Mouse (Mus musculus): ENCODE measurements around the gene Efs. TPM values are rescaled to one million over a fixed set of nuclear protein-coding genes. Genes with fewer than 3 reads are reported as not detected.
"Not testable (repeated sequence)": the region's sequence is repeated elsewhere in the genome, so short reads cannot be mapped to it uniquely, and the experiment has no call there.

Gene Efs
- polyA plus RNA-seq, 1 experiment from 2014 or later, result 63.4 TPM

GRCm38 (mm10) chr14:54960769-54961168 lies 34.8 kb upstream of the Efs start:
- no peaks in the 10 kb centered on the region for H3K36me3 ChIP-seq
- H3K9me3 ChIP-seq (replicated peaks), result no peaks in the 10 kb centered on the region

GRCm38 (mm10) chr14:54959853-54960613 lies 34.1 kb upstream of the Efs start:
- not testable (repeated sequence) for H3K4me3 ChIP-seq (replicated peaks); H3K9me3 ChIP-seq (replicated peaks); H3K9ac ChIP-seq; H3K27me3 ChIP-seq; H3K4me2 ChIP-seq (replicated peaks); H3K27ac ChIP-seq (replicated peaks); H3K4me1 ChIP-seq; H3K36me3 ChIP-seq
- 90% methylated on average over 12 of the region's 12 CpGs for WGBS
- 0 out of 2 replicates have a peak, but pooled peaks have one; percentile 32 for ATAC-seq (ENCODE audit: insufficient number of reproducible peaks, low FRiP score, low TSS enrichment, low read depth)

More at GRCm38 (mm10) chr14:54960769-54961168, 34.8 kb upstream of the Efs start:
- Histone ChIP-seq H3K4me3 (replicated peaks) (no peak overlapping the region), H3K9ac (no peak overlapping the region), H3K4me2 (replicated peaks) (no peak overlapping the region), H3K4me1 (no peaks in the 10 kb centered on the region), H3K27me3 (no peaks in the 10 kb centered on the region), H3K27ac (replicated peaks) (no peak overlapping the region)
- ATAC-seq (ENCODE audit: insufficient number of reproducible peaks, low FRiP score, low TSS enrichment, low read depth), result no peak
- 57% methylated on average over 10 of the region's 10 CpGs for WGBS

- no peak overlapping the region for H3K4me3 ChIP-seq (replicated peaks)
- no peak overlapping the region for H3K27ac ChIP-seq (replicated peaks)
- ATAC-seq (ENCODE audit: insufficient number of reproducible peaks, low FRiP score, low TSS enrichment, low read depth), result no peak
- no peaks in the 10 kb centered on the region for H3K4me1 ChIP-seq
- 79% methylated on average over 3 of the region's 3 CpGs for WGBS
- no peak overlapping the region for H3K4me2 ChIP-seq (replicated peaks)
- H3K27me3 ChIP-seq, result no peaks in the 10 kb centered on the region
- no peak overlapping the region for H3K9ac ChIP-seq
- no peaks in the 10 kb centered on the region for H3K9me3 ChIP-seq (replicated peaks)
- H3K36me3 ChIP-seq, result no peaks in the 10 kb centered on the region
Measured at GRCm38 (mm10) chr14:54959197-54959596, 33.3 kb upstream of the Efs start.

- H3K36me3 ChIP-seq, result no peaks in the 10 kb centered on the region
- H3K4me3 ChIP-seq (replicated peaks), result no peak overlapping the region
- no peak for ATAC-seq (ENCODE audit: insufficient number of reproducible peaks, low FRiP score, low TSS enrichment, low read depth)
- H3K27me3 ChIP-seq, result no peaks in the 10 kb centered on the region
- no peak overlapping the region for H3K27ac ChIP-seq (replicated peaks)
- H3K9ac ChIP-seq, result no peak overlapping the region
- H3K4me2 ChIP-seq (replicated peaks), result no peak overlapping the region
- WGBS, result 75% methylated on average over 4 of the region's 4 CpGs
- no peaks in the 10 kb centered on the region for H3K4me1 ChIP-seq
- no peaks in the 10 kb centered on the region for H3K9me3 ChIP-seq (replicated peaks)
Measured at GRCm38 (mm10) chr14:54958503-54958902, 32.6 kb upstream of the Efs start.

GRCm38 (mm10) chr14:54956533-54956932 lies 30.6 kb upstream of the Efs start:
- Histone ChIP-seq H3K9ac (no peak overlapping the region), H3K36me3 (no peaks in the 10 kb centered on the region), H3K4me1 (no peaks in the 10 kb centered on the region), H3K4me3 (replicated peaks) (no peak overlapping the region), H3K4me2 (replicated peaks) (no peak overlapping the region), H3K9me3 (replicated peaks) (no peaks in the 10 kb centered on the region), H3K27ac (replicated peaks) (no peak overlapping the region), H3K27me3 (no peaks in the 10 kb centered on the region)
- 84% methylated on average over 9 of the region's 9 CpGs for WGBS
- no peak for ATAC-seq (ENCODE audit: insufficient number of reproducible peaks, low FRiP score, low TSS enrichment, low read depth)

GRCm38 (mm10) chr14:54955481-54955880 lies 29.6 kb upstream of the Efs start:
- H3K4me3 ChIP-seq (replicated peaks), result no peak overlapping the region
- H3K36me3 ChIP-seq, result no peaks in the 10 kb centered on the region
- H3K9ac ChIP-seq, result no peak overlapping the region
- no peaks in the 10 kb centered on the region for H3K9me3 ChIP-seq (replicated peaks)
- H3K4me1 ChIP-seq, result no peaks in the 10 kb centered on the region
- no peak overlapping the region for H3K4me2 ChIP-seq (replicated peaks)
- no peaks in the 10 kb centered on the region for H3K27me3 ChIP-seq
- no peak overlapping the region for H3K27ac ChIP-seq (replicated peaks)
- 87% methylated on average over 3 of the region's 3 CpGs for WGBS
- no peak for ATAC-seq (ENCODE audit: insufficient number of reproducible peaks, low FRiP score, low TSS enrichment, low read depth)

- Histone ChIP-seq H3K4me1 (no peaks in the 10 kb centered on the region), H3K4me3 (replicated peaks) (no peak overlapping the region), H3K4me2 (replicated peaks) (no peak overlapping the region), H3K36me3 (no peaks in the 10 kb centered on the region), H3K27ac (replicated peaks) (no peak overlapping the region), H3K27me3 (no peaks in the 10 kb centered on the region), H3K9me3 (replicated peaks) (no peaks in the 10 kb centered on the region), H3K9ac (no peak overlapping the region)
- no peak for ATAC-seq (ENCODE audit: insufficient number of reproducible peaks, low FRiP score, low TSS enrichment, low read depth)
- WGBS, result 62% methylated on average over 3 of the region's 3 CpGs
Measured at GRCm38 (mm10) chr14:54954474-54954873, 28.5 kb upstream of the Efs start.

GRCm38 (mm10) chr14:54953664-54954206 lies 27.8 kb upstream of the Efs start:
- H3K9me3 ChIP-seq (replicated peaks), result no peaks in the 10 kb centered on the region
- H3K4me1 ChIP-seq, result no peaks in the 10 kb centered on the region
- no peak for ATAC-seq (ENCODE audit: insufficient number of reproducible peaks, low FRiP score, low TSS enrichment, low read depth)
- no peaks in the 10 kb centered on the region for H3K27me3 ChIP-seq
- 94% methylated on average over 8 of the region's 8 CpGs for WGBS
- no peak overlapping the region for H3K9ac ChIP-seq
- no peak overlapping the region for H3K27ac ChIP-seq (replicated peaks)
- H3K36me3 ChIP-seq, result no peaks in the 10 kb centered on the region
- no peak overlapping the region for H3K4me2 ChIP-seq (replicated peaks)
- H3K4me3 ChIP-seq (replicated peaks), result no peak overlapping the region

GRCm38 (mm10) chr14:54951587-54951986 lies 25.7 kb upstream of the Efs start:
- WGBS, result 92% methylated on average over 6 of the region's 6 CpGs
- Histone ChIP-seq H3K4me3 (replicated peaks) (no peak overlapping the region), H3K27me3 (no peaks in the 10 kb centered on the region), H3K9me3 (replicated peaks) (no peaks in the 10 kb centered on the region), H3K4me1 (no peaks in the 10 kb centered on the region), H3K9ac (no peak overlapping the region), H3K4me2 (replicated peaks) (no peak overlapping the region), H3K27ac (replicated peaks) (no peak overlapping the region), H3K36me3 (no peaks in the 10 kb centered on the region)
- no peak for ATAC-seq (ENCODE audit: insufficient number of reproducible peaks, low FRiP score, low TSS enrichment, low read depth)

GRCm38 (mm10) chr14:54950493-54950892 lies 24.6 kb upstream of the Efs start:
- H3K9ac ChIP-seq, result no peak overlapping the region
- 63% methylated on average over 12 of the region's 12 CpGs for WGBS
- H3K4me2 ChIP-seq (replicated peaks), result no peak overlapping the region
- no peaks in the 10 kb centered on the region for H3K4me1 ChIP-seq
- H3K27ac ChIP-seq (replicated peaks), result no peak overlapping the region
- ATAC-seq (ENCODE audit: insufficient number of reproducible peaks, low FRiP score, low TSS enrichment, low read depth), result no peak
- H3K27me3 ChIP-seq, result no peaks in the 10 kb centered on the region
- no peak overlapping the region for H3K4me3 ChIP-seq (replicated peaks)
- H3K36me3 ChIP-seq, result no peaks in the 10 kb centered on the region
- no peaks in the 10 kb centered on the region for H3K9me3 ChIP-seq (replicated peaks)

GRCm38 (mm10) chr14:54948781-54949180 lies 22.9 kb upstream of the Efs start:
- H3K27ac ChIP-seq (replicated peaks), result no peak overlapping the region
- H3K4me2 ChIP-seq (replicated peaks), result no peak overlapping the region
- no peaks in the 10 kb centered on the region for H3K4me1 ChIP-seq
- H3K36me3 ChIP-seq, result no peaks in the 10 kb centered on the region
- 81% methylated on average over 9 of the region's 9 CpGs for WGBS
- H3K4me3 ChIP-seq (replicated peaks), result no peak overlapping the region
- no peaks in the 10 kb centered on the region for H3K27me3 ChIP-seq
- no peak overlapping the region for H3K9ac ChIP-seq
- no peak for ATAC-seq (ENCODE audit: insufficient number of reproducible peaks, low FRiP score, low TSS enrichment, low read depth)
- H3K9me3 ChIP-seq (replicated peaks), result no peaks in the 10 kb centered on the region

- not testable (repeated sequence) for H3K4me1 ChIP-seq; H3K27me3 ChIP-seq; ATAC-seq (ENCODE audit: insufficient number of reproducible peaks, low FRiP score, low TSS enrichment, low read depth); H3K9me3 ChIP-seq (replicated peaks); H3K4me2 ChIP-seq (replicated peaks); H3K27ac ChIP-seq (replicated peaks); H3K9ac ChIP-seq; H3K4me3 ChIP-seq (replicated peaks); H3K36me3 ChIP-seq
- 80% methylated on average over 7 of the region's 11 CpGs for WGBS
Measured at GRCm38 (mm10) chr14:54947008-54947407, 21.1 kb upstream of the Efs start.
